Mouse (Mus musculus) E14TG2a.4 (cell line): ENCODE measurements around the gene Rbpj.

Experiments used
- CTCF ChIP-seq: conservative IDR thresholded peaks from 2 replicates; pipeline ENCODE4 v1.5.1; 2014; ENCODE audit warnings: low read length
- POU5F1 ChIP-seq: IDR thresholded peaks from 2 replicates; pipeline ENCODE4 v1.6.1; 2014; ENCODE audit warnings: low read length, borderline replicate concordance

GRCm38 (mm10) chr5:53676671-53677070 lies 210.7 kb downstream of the Rbpj start:
- TF ChIP-seq CTCF (no peak), POU5F1 (no peak)
